Mouse (Mus musculus) myocyte (in vitro differentiated cells): ENCODE results near the gene Chchd2. TPM values are rescaled to one million over a fixed set of nuclear protein-coding genes. Genes with fewer than 3 reads are reported as not detected.

Source experiments
- H3K27me3 ChIP-seq: one replicate; pipeline ENCODE4 v1.6.1; 2011; ENCODE audit not compliant: control insufficient read depth, insufficient read depth, insufficient read length
- H3K36me3 ChIP-seq: one replicate; pipeline ENCODE4 v1.6.1; 2011; ENCODE audit not compliant: control insufficient read depth, insufficient read depth
- H3K4me2 ChIP-seq: one replicate; pipeline ENCODE4 v1.6.1; 2011; ENCODE audit warnings: low read depth, control low read depth
- H3K4me3 ChIP-seq: one replicate; pipeline ENCODE4 v1.5.1; 2011; ENCODE audit warnings: mild to moderate bottlenecking, control low read depth, moderate library complexity
- H3K79me2 ChIP-seq: one replicate; pipeline ENCODE4 v1.6.1; 2011; ENCODE audit not compliant: control insufficient read depth, insufficient read depth
- H3ac ChIP-seq: one replicate; pipeline ENCODE4 v1.6.1; 2011; ENCODE audit not compliant: control insufficient read depth, insufficient read length
- CEBPB ChIP-seq: IDR thresholded peaks from 2 replicates; pipeline ENCODE4 v1.6.1; 2011; ENCODE audit warnings: mild to moderate bottlenecking, moderate library complexity; ENCODE audit not compliant: poor library complexity, insufficient read depth, severe bottlenecking
- E2F4 ChIP-seq: IDR thresholded peaks from one replicate; pipeline ENCODE4 v1.6.1; 2011; ENCODE audit warnings: mild to moderate bottlenecking, control low read depth, moderate library complexity; ENCODE audit not compliant: insufficient read depth
- MAX ChIP-seq: IDR thresholded peaks from one replicate; pipeline ENCODE4 v1.6.1; 2011; ENCODE audit warnings: low read depth, mild to moderate bottlenecking, control low read depth
- MYOD1 ChIP-seq, 3 experiments: IDR thresholded peaks; one replicate each; pipeline ENCODE4 v1.6.1; 2011; ENCODE audit warnings: control low read depth in 2 of 3, low read depth in 2 of 3, mild to moderate bottlenecking in 2 of 3, moderate library complexity in 1 of 3; ENCODE audit not compliant: insufficient read length in 2 of 3, control insufficient read depth in 1 of 3
- MYOG ChIP-seq, 3 experiments: IDR thresholded peaks; one replicate each; pipeline ENCODE4 v1.6.1; 2011; ENCODE audit warnings: control low read depth in 2 of 3, low read depth in 2 of 3, mild to moderate bottlenecking in 2 of 3; ENCODE audit not compliant: insufficient read length in 2 of 3, control insufficient read depth in 1 of 3, insufficient read depth in 1 of 3
- POLR2A ChIP-seq: IDR thresholded peaks from one replicate; pipeline ENCODE4 v1.6.1; 2011; ENCODE audit warnings: low read depth, mild to moderate bottlenecking, control low read depth, moderate library complexity; ENCODE audit not compliant: insufficient read length
- POLR2AphosphoS2 ChIP-seq: IDR thresholded peaks from one replicate; pipeline ENCODE4 v1.6.1; 2011; ENCODE audit warnings: low read depth, control low read depth; ENCODE audit not compliant: insufficient read length
- REST ChIP-seq: IDR thresholded peaks from one replicate; pipeline ENCODE4 v1.6.1; 2011; ENCODE audit warnings: mild to moderate bottlenecking, control low read depth, moderate library complexity; ENCODE audit not compliant: insufficient read depth, insufficient read length
- SRF ChIP-seq: IDR thresholded peaks from one replicate; pipeline ENCODE4 v1.6.1; 2011; ENCODE audit warnings: low read depth; ENCODE audit not compliant: control insufficient read depth, insufficient read length
- TCF12 ChIP-seq: IDR thresholded peaks from one replicate; pipeline ENCODE4 v1.6.1; 2011; ENCODE audit warnings: mild to moderate bottlenecking, control low read depth; ENCODE audit not compliant: poor library complexity, insufficient read depth, severe bottlenecking
- TCF3 ChIP-seq: IDR thresholded peaks from one replicate; pipeline ENCODE4 v1.6.1; 2011; ENCODE audit warnings: low read depth, control low read depth; ENCODE audit not compliant: insufficient read length
- USF1 ChIP-seq: IDR thresholded peaks from one replicate; pipeline ENCODE4 v1.6.1; 2011; ENCODE audit warnings: low read depth, mild to moderate bottlenecking, control low read depth, moderate library complexity
- polyA plus RNA-seq: library from polyadenylated mRNA; unstranded; fragments of >200 nt; fragmentation: generic; extraction: Trizol; gene quantifications from one replicate; pipeline ENCODE4 v1.2.1, GENCODE M21; 2012; ENCODE audit warnings: missing spikeins

Gene Chchd2
- polyA plus RNA-seq, 1 experiment = 747 TPM

GRCm38 (mm10) chr5:129914024-129914423, 26.8 kb upstream of the Chchd2 start:
- H3K36me3 ChIP-seq = no peaks in the 10 kb centered on the region
- no peak overlapping the region for H3K4me2 ChIP-seq
- no peak overlapping the region for H3ac ChIP-seq
- H3K4me3 ChIP-seq = no peak overlapping the region
- no peaks in the 10 kb centered on the region for H3K27me3 ChIP-seq
- no peaks in the 10 kb centered on the region for H3K79me2 ChIP-seq
- TF ChIP-seq POLR2A = no peak
- no peak for TF ChIP-seq REST
- no peak for TF ChIP-seq MYOD1 (IDR thresholded peaks at IDR 0.05; ENCODE audit: control insufficient read depth in 1 of 3, insufficient read length in 2 of 3, low read depth in 2 of 3)
- TF ChIP-seq POLR2AphosphoS2 = no peak
- TF ChIP-seq MYOG (IDR thresholded peaks at IDR 0.05; ENCODE audit: control insufficient read depth in 1 of 3, insufficient read depth in 1 of 3, insufficient read length in 2 of 3, low read depth in 2 of 3) = no peak
- TF ChIP-seq E2F4 = no peak
- no peak for TF ChIP-seq CEBPB
- TF ChIP-seq MAX = no peak
- TF ChIP-seq TCF3 = no peak
- TF ChIP-seq TCF12 = no peak
- no peak for TF ChIP-seq USF1
- TF ChIP-seq SRF = no peak

GRCm38 (mm10) chr5:129909591-129909990, 22.3 kb upstream of the Chchd2 start:
- Histone ChIP-seq H3K27me3 (no peaks in the 10 kb centered on the region), H3K4me2 (no peak overlapping the region), H3K36me3 (no peaks in the 10 kb centered on the region), H3K4me3 (no peak overlapping the region), H3K79me2 (no peaks in the 10 kb centered on the region), H3ac (no peak overlapping the region)
- TF ChIP-seq CEBPB (no peak), E2F4 (no peak)

- H3K27me3 ChIP-seq = no peaks in the 10 kb centered on the region
- H3K4me2 ChIP-seq = peak overlapping the region; percentile 99
- no peaks in the 10 kb centered on the region for H3K36me3 ChIP-seq
- TF ChIP-seq POLR2A (no peak), SRF (no peak), REST (no peak), CEBPB (no peak), POLR2AphosphoS2 (no peak), MYOD1 (IDR thresholded peaks at IDR 0.05; ENCODE audit: control insufficient read depth in 1 of 3, insufficient read length in 2 of 3, low read depth in 2 of 3) (no peak), MYOG (IDR thresholded peaks at IDR 0.05; ENCODE audit: control insufficient read depth in 1 of 3, insufficient read depth in 1 of 3, insufficient read length in 2 of 3, low read depth in 2 of 3) (no peak), MAX (no peak), E2F4 (no peak), USF1 (no peak), TCF12 (no peak), TCF3 (no peak)
- H3K4me3 ChIP-seq = peak overlapping the region; percentile 30
- no peaks in the 10 kb centered on the region for H3K79me2 ChIP-seq
- peak overlapping the region; percentile 46 for H3ac ChIP-seq
These were observed 21.9 kb upstream of the Chchd2 start for GRCm38 (mm10) chr5:129909147-129909546.

- Histone ChIP-seq H3K4me2 (peak within 1 kb of the TSS; percentile 99), H3ac (peak within 1 kb of the TSS; percentile 46), H3K4me3 (peak within 1 kb of the TSS; percentile 30), H3K36me3 (no peaks in the 10 kb centered on the region), H3K27me3 (no peaks in the 10 kb centered on the region), H3K79me2 (no peaks in the 10 kb centered on the region)
- peak; percentile 86 for TF ChIP-seq POLR2A
- TF ChIP-seq MYOD1 (IDR thresholded peaks at IDR 0.05; ENCODE audit: control insufficient read depth in 1 of 3, insufficient read length in 2 of 3, low read depth in 2 of 3) = peak in 2 of 3 experiments; percentile 76 to 88
- TF ChIP-seq TCF12 = no peak
- TF ChIP-seq E2F4 = no peak
- TF ChIP-seq POLR2AphosphoS2 = peak; percentile 76
- peak; percentile 10 for TF ChIP-seq SRF
- TF ChIP-seq REST = no peak
- no peak for TF ChIP-seq TCF3
- no peak for TF ChIP-seq MAX
- TF ChIP-seq CEBPB = no peak
- TF ChIP-seq MYOG (IDR thresholded peaks at IDR 0.05; ENCODE audit: control insufficient read depth in 1 of 3, insufficient read depth in 1 of 3, insufficient read length in 2 of 3, low read depth in 2 of 3) = peak in 2 of 3 experiments; percentile 84 to 86
These were observed 21.1 kb upstream of the Chchd2 start, which contains the start of gene Nupr1l for GRCm38 (mm10) chr5:129908242-129908965. TSS of gene Nupr1l (plus strand) at chr5:129908540.
